Mouse (Mus musculus): ENCODE measurements at regions not wholly inside any gene's neighbourhood (a gene's known extent, or its start where the extent isn't known, plus 50 kb on each side); places are given as distances from the start of the nearest gene placed in this dataset.

DNA sequence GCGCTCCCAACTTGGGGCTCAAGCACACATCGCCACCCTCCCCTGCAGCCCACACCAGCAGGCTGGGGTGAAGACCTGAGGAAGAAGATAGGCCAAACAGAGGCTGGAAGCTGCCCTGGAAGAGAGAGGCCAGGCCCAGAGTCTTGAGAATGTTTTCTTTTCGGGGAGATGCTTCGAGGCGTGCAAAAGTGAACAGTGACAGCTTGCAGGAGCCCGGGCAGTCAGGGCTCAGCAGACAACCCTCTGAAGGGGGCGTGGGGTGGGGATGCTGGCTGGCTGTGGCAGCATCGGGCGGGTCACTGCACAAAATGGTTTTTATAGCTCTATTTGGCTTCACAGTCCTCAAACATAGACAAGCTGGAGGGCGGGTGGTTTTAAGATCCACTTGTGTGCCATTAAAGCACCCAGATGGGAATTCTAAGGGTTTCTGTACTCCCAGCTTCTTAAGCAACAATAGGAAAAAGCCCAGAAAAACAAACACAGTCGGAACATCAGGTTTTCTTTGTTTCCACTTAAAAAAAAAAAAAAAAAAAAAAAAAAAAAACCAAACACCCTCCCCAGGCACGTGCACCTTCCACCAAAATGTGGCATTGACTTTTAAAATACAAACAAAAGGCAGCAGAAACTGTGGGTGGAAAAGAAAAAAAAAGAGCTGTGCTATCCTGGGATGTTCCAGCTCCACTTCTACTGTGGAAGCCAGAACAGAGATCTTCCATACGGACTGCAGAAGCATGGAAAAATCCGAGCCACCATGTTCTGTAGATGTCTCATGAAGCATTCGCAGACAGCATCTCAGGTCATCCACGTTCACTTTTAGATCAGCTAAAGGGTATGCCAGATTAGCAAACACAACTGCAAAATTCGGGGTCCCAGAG, 123.5 kb downstream of the Ly86 start:
- no peak for DNase-seq

- DNase-seq: no peak
These were observed 125.4 kb downstream of the Ly86 start for GRCm38 (mm10) chr13:37470230-37470907.

- no peak for DNase-seq
These were observed 128.4 kb downstream of the Ly86 start for GRCm38 (mm10) chr13:37473359-37473758.

- no peak for DNase-seq
These were observed 130.8 kb downstream of the Ly86 start for GRCm38 (mm10) chr13:37475804-37476203.

DNA sequence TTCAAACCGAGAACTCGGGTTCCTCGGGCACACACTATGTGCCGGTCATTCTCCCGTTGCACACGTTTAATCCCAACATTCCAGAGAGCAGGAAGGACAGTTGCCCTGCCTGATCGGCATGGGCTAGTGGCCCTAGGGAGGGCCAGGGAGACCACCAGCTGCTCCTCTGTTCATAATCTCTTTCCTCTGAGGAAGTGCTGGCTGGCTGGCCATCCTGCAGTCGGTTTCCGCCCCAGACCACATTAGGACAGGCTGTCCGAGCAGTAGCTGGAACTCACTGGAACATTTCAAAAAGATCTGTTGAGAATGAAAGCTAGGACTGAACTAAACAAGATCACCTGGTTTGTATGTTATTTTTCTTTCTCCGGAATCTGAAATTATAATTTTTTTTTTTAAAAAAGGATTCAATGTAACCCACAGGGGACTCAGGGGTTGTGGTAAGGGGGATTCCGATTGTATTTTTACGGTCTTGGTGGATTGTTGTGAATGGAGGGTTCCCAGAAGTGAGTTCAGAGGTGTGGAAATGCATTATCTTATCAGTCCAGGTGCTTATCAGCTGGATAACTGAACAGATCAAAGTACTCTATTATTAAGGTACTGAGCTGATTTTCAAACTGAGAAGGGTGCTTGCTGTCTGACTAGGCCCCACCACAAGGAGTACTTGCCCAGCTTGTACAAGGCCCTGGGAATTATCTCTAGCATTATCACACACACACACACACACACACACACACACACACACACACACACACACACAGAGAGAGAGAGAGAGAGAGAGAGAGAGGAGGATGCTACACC, 131.4 kb downstream of the Ly86 start:
- DNase-seq: no peak

DNA sequence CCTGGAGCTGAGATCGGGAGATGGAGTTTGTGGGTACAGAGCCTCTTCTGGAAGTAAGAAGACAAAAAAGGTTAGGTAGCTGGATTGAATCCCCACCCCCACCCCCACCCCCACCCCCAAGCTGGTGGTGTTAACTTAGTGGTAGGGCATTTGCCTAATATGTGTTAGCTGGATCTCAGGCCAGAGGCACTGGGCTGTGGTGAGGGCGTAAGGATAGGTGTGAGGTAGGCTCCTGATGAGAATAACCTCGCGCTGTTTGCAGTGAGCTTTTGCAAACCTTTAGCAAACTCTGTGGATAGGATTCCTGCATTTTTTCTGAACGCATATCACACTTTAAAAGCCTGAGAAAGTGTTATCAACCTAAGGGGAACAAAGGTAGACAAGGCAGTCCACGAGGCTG, 132.3 kb downstream of the Ly86 start:
- no peak for DNase-seq

DNA sequence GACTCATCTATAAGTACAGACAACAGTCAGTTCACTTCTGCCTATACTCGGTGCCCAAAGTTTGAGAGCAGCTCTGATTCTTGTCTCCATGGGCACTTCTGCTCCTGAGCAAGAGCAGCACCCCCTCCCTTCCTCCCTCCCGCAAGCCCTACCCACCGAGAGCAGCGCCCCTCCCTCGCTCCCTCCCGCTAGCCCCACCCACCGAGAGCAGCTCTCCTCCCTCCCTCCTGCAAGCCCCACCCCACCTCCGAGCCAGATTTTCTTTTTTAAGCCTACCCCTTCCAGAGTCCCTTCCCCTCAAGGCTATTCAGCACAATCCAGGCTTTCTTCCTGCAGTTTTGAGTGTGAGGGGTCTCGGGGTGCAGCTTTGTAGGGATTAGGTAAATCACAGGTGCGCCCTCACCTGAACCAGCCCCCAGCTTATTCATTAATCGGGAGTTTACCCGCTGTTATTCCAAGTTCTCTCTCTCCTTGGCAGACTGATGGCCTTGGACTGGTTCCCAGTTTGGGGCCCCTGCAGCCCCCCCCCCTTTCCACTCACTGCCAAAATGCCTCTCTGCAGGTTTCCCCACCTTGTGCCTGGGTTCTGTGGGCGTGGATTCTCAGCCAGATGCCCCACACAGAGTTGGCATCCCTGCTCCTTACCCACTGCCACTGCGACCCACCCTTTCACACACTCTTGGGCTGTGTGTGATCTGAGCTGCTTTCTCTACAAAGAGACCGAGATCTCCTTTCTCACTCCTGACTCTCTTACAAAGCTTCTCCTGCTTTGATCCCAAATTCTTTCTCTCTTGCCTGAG, 132.9 kb downstream of the Ly86 start:
- no peak for DNase-seq

- no peak for DNase-seq
These were observed 134.2 kb downstream of the Ly86 start for GRCm38 (mm10) chr13:37479182-37479691.

GRCm38 (mm10) chr13:37481514-37481913, 136.5 kb downstream of the Ly86 start:
- DNase-seq: no peak

DNA sequence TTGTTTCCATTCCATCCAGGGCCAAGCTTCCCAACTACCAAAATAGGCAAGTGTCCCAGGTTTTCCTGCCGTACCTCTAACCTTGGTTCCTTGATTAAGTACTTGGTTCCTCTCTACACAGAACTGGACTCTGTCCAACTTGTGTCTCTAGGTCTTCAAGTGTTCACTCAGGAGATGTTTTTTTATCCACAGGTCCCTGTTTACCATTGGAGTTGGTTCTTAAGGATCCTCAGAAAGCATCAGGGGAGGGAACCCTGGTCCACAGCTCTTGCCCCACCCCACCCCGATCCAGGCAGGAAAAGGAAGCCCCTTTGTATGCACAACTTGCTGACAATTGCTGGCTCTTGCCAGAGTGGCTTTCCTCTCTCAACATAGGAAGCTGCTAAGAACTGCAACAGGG, 137.0 kb downstream of the Ly86 start:
- peak; percentile 37 for DNase-seq

DNA sequence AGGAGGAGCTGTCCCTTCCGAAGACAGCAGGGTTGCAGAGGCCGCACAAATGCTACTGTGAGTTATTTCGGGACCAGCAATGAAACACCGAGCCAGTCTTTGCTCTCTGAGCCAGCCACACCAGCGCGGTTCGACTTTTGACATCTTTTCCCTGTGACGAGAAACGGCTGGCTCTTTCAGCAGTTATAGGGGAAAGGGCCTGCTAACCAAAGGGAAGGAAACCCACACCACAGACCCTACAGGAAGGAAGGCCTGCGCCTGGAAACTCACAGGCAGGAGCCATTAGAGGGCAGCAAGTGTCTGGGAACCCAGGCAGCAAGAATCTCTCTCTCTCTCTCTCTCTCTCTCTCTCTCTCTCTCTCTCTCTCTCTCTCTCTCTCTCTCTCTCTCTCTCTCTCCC, 137.6 kb downstream of the Ly86 start:
- DNase-seq: peak; percentile 71

DNA sequence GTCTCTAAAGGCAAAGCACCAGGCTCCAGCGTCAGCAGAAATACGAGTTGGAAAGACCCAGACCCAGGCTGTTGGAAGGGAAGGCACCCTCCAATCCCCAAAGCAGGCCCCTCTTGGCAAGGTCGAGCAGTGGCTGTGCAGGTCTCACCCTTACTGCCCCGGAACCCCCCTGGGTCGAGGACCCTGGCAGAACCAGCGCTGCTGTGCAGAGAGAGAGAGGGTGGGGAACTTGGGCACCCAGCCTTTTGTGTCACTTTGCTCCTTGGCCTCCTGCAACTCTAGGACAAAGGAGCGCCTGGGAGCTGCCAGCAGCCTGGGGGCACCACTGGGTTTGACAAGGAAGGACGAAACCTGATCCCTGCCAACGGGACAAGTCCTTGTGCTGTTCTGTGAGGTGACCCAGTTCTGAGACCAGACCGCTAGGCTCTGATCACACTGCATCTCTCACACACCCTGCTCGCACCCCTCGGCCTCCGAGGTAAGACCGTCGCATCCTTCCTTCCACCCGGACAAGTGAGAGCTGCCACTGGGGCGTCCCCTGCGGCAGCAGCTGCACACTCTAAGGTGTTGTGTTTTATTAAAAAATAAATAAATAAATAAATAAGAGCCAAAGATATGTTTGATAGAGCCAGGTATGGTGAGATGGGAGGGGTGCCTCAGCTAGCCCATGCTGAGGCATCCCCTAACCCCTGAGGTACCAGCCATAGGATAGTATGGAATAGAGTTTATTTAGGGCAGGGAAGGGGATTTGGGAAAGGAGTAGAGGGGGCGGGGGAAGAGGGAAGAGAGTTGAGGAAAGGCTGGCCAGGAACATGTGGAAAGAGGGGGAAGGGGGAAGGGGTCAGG, 138.2 kb downstream of the Ly86 start:
- DNase-seq: peak; percentile 91

DNA sequence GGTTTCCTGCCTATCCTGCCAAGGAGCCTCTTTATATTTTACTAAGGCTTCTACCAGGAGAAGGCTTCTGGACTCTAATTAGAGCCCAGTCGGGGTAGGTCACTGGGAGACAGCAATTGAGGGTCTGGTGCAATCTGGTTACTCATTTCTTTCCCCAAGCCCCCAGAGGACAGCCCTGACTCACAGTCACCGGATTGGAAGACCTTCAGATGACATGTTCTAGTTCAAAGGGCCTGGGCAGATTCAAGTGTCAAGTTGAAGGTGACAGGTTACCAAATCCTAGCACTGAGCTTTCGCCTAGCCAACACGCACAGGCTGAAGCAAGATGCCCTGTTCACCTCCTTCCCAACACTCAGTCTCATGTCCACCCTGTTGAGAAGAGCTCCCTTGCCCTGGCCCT, 139.6 kb downstream of the Ly86 start:
- DNase-seq: peak; percentile 72

- DNase-seq: peak; percentile 83
These were observed 147.3 kb downstream of the Ly86 start for GRCm38 (mm10) chr13:37492115-37493001.

DNA sequence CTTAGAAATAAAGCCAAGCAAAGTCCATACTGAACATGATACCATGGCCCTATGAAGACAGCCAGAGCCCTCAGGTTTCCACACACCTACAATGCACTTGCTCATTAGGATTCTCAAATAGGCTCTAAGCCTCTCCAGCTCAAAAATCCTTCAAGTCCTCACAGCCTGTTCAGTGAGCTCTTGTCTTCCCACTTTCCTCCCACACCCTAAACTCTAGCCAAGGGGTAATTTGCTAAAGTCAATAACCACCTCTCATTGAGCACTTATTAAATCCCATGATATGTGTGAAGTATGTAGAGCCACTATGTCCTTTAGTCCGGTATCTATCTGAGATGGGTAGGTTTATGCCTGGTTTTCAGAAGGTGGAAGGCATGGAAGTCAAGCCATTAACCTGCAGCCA, 148.3 kb downstream of the Ly86 start:
- no peak for DNase-seq

DNA sequence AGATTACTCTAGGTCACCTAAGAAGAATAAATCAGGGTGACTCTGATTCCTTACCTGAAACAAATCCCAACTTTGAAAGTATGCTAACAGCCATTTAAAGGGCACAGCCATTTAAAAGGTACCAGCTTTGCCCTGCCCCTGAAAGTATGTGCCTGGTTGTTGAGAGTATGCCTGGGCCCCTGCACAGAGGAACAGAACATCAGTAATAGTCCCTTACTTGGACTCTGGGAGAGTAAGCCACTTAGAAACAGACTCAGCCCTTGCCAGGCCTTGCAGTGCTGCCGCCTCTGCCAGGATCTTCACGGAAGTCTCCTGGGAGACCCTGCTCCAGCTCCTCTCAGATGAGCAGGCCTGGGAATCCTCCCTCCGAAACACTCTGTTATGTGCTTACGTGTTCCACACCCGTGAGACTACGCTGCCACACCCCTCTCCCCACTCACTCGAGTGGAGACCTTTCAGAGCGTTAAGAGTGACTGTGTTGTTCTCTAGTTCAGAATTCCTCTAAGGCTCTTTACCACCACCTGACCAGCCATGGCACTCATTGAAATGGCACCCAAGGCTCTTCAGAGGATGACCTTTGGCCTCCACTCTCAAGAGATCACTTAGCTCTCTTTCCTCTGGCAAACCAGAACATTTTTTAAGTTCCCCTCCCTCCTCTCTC, 150.4 kb downstream of the Ly86 start:
- no peak for DNase-seq

GRCm38 (mm10) chr13:37497986-37498385, 153.0 kb downstream of the Ly86 start:
- DNase-seq: no peak

- no peak for DNase-seq
These were observed 155.8 kb downstream of the Ly86 start for GRCm38 (mm10) chr13:37500668-37501286.

- DNase-seq: no peak
These were observed 158.4 kb downstream of the Ly86 start for GRCm38 (mm10) chr13:37503449-37503848.
